Mouse (Mus musculus): ENCODE data around the gene Ehd3. TPM values are rescaled to one million over a fixed set of nuclear protein-coding genes. Genes with fewer than 3 reads are reported as not detected.

Gene Ehd3
- polyA plus RNA-seq, 1 experiment from 2014 or later, result 7.0 TPM

Other genes with a start within 250 kb of the Ehd3 start
- gene Galnt14, start 93.7 kb upstream of the Ehd3 start, polyA plus RNA-seq (2014; fragmentation: Nextera tagmentation; extraction: Ambion mirVana), result 5.1 TPM in 2 replicates
- gene Xdh, start 146.1 kb downstream of the Ehd3 start, polyA plus RNA-seq (2014; fragmentation: Nextera tagmentation; extraction: Ambion mirVana), result 0.48 and 0.56 TPM in 2 replicates
- gene Srd5a2, start 243.8 kb downstream of the Ehd3 start, polyA plus RNA-seq (2014; fragmentation: Nextera tagmentation; extraction: Ambion mirVana), result not detected in 2 replicates

Measured in hindbrain, embryonic 11.5 days (tissue).